Mouse (Mus musculus) bone marrow, adult 2 months (tissue): ENCODE data around the gene Arhgef33.

Experiments
- CTCF ChIP-seq: fragments of 200-500 bp; IDR thresholded peaks from 2 replicates; pipeline ENCODE4 v1.5.1; 2011; ENCODE audit warnings: low read length, control low read depth; ENCODE audit not compliant: control insufficient read depth, insufficient read depth
- POLR2A ChIP-seq: fragments of 200-500 bp; IDR thresholded peaks from 2 replicates; pipeline ENCODE4 v1.6.1; 2011; ENCODE audit warnings: low read depth, mild to moderate bottlenecking, control low read depth, low read length, borderline replicate concordance; ENCODE audit not compliant: control insufficient read depth

- no peak for TF ChIP-seq CTCF
- TF ChIP-seq POLR2A = no peak
Observed at GRCm38 (mm10) chr17:80431997-80432396, 124.8 kb downstream of the Arhgef33 start.
